Mouse (Mus musculus) layer of hippocampus, adult 2 months (tissue): ENCODE measurements around the gene Med27. TPM values are rescaled to one million over a fixed set of nuclear protein-coding genes. Genes with fewer than 3 reads are reported as not detected.

ENCODE experiments used
- DNase-seq, 2 experiments: peaks; one replicate each; pipeline ENCODE4 v3.0.0; 2022; ENCODE audit warnings: low spot score in 2 of 2
- H3K27ac ChIP-seq: fragments of 200-600 bp; 2 replicates; pipeline ENCODE4 v1.8.1; 2022
- H3K4me3 ChIP-seq: fragments of 200-600 bp; 2 replicates; pipeline ENCODE4 v1.8.1; 2022; ENCODE audit warnings: mild to moderate bottlenecking
- CTCF ChIP-seq: fragments of 200-600 bp; conservative IDR thresholded peaks from 2 replicates; pipeline ENCODE4 v1.8.1; 2022; ENCODE audit warnings: antibody characterized with exemption, mild to moderate bottlenecking, moderate library complexity
- total RNA-seq, 2 experiments: library from RNA; stranded (reverse); gene quantifications; 2 replicates each; pipeline ENCODE4 v1.2.3; 2021

Med27 gene
- total RNA-seq, 2 experiments from 2014 or later = 45.3 to 45.5 TPM

GRCm38 (mm10) chr2:29443626-29444217, 97.1 kb downstream of the Med27 start:
- no peak for DNase-seq
- no peak overlapping the region for H3K4me3 ChIP-seq
- no peak for TF ChIP-seq CTCF
- peak overlapping the region; percentile 59; the same call in 1 of the 2 replicates for H3K27ac ChIP-seq

- DNase-seq = no peak
- H3K4me3 ChIP-seq = no peak overlapping the region
- TF ChIP-seq CTCF = no peak
- H3K27ac ChIP-seq = peak overlapping the region; percentile 77
Observed at GRCm38 (mm10) chr2:29448476-29449002, 101.9 kb downstream of the Med27 start.

- TF ChIP-seq CTCF = no peak
- H3K4me3 ChIP-seq = no peak overlapping the region
- peak; percentile 53 to 80 for DNase-seq
- peak overlapping the region; percentile 69 for H3K27ac ChIP-seq
Observed at GRCm38 (mm10) chr2:29451368-29451999, 104.9 kb downstream of the Med27 start.

GRCm38 (mm10) chr2:29453376-29453775, 106.8 kb downstream of the Med27 start:
- Histone ChIP-seq H3K4me3 (no peak overlapping the region), H3K27ac (peak overlapping the region; percentile 36)
- TF ChIP-seq CTCF = no peak
- DNase-seq = no peak

- TF ChIP-seq CTCF = no peak
- no peak overlapping the region for H3K4me3 ChIP-seq
- DNase-seq = no peak
- no peak overlapping the region for H3K27ac ChIP-seq
Observed at GRCm38 (mm10) chr2:29456631-29457320, 110.2 kb downstream of the Med27 start.

- DNase-seq = no peak
- Histone ChIP-seq H3K27ac (no peak overlapping the region), H3K4me3 (no peak overlapping the region)
- no peak for TF ChIP-seq CTCF
Observed at GRCm38 (mm10) chr2:29457677-29458076, 111.1 kb downstream of the Med27 start.

GRCm38 (mm10) chr2:29458346-29458950, 111.8 kb downstream of the Med27 start:
- TF ChIP-seq CTCF = no peak
- no peak for DNase-seq
- Histone ChIP-seq H3K27ac (no peak overlapping the region), H3K4me3 (no peak overlapping the region)

GRCm38 (mm10) chr2:29459648-29460047, 113.0 kb downstream of the Med27 start:
- H3K4me3 ChIP-seq = no peak overlapping the region
- no peak for DNase-seq
- no peak for TF ChIP-seq CTCF
- no peak overlapping the region for H3K27ac ChIP-seq

- no peak for TF ChIP-seq CTCF
Observed at GRCm38 (mm10) chr2:29461841-29462240, 115.2 kb downstream of the Med27 start.

GRCm38 (mm10) chr2:29463039-29463585, 116.5 kb downstream of the Med27 start:
- no peak overlapping the region for H3K4me3 ChIP-seq
- H3K27ac ChIP-seq = peak overlapping the region; percentile 23; the same call in 1 of the 2 replicates
- DNase-seq = no peak
- no peak for TF ChIP-seq CTCF

More at GRCm38 (mm10) chr2:29461841-29462240, 115.2 kb downstream of the Med27 start:
- H3K27ac ChIP-seq = no peak overlapping the region
- DNase-seq = no peak
- no peak overlapping the region for H3K4me3 ChIP-seq

GRCm38 (mm10) chr2:29464851-29465648, 118.4 kb downstream of the Med27 start:
- H3K27ac ChIP-seq = peak overlapping the region; percentile 91
- no peak overlapping the region for H3K4me3 ChIP-seq
- TF ChIP-seq CTCF = no peak
- peak; percentile 79 for DNase-seq

- H3K4me3 ChIP-seq = no peak overlapping the region
- TF ChIP-seq CTCF = no peak
- peak overlapping the region; percentile 91 for H3K27ac ChIP-seq
- no peak for DNase-seq
Observed at GRCm38 (mm10) chr2:29465649-29466137, 119.1 kb downstream of the Med27 start.
